Mouse (Mus musculus): Measurements from ENCODE around the gene Gm17018. TPM values are rescaled to one million over a fixed set of nuclear protein-coding genes. Genes with fewer than 3 reads are reported as not detected.

Gm17018 gene
- 52.1 and 53.5 TPM in 2 replicates for polyA plus RNA-seq (2016; fragmentation: Nextera tagmentation; extraction: Ambion mirVana)

DNA sequence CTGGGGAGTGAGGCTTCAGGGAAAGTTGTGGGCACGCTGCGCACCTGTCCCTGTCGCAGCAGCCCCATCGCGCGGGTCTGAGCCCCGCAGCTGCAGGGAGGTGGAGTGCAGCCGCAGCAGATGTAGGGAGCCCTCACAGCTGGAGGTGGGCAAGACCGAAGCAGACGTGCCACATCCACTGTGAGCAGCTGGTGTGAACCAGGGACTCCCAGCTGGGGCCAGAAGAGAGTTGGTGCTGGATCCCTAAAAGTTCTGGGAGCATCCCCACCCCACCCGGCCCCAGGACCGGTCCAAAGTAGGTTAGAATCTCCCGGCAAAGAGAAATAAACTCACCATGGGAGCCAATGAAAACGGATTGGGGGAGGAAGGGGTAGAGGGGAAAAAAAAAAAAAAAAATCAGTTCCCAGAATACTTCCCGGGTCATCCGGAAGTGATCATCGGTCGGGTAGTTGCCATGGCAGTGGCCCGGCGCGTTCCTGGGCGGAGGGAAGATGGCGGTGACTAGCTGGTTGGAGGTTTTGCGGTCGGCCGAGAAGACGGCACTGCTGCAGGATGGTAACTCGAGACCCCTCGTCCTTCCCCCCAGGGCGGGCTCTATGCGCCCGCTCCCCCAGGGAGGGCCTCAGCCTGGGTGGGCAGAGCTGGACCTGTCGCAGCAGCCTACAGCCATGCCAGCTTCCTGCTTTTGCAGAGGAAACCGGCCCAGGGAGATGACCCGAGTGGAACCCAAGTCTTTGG lies at the start of gene Gm17018, which contains the start of gene Poll:
Gene Gm17018, plus strand, starts transcription at position 463 of the 738 bp plus-strand sequence.
Gene Poll, minus strand, starts transcription at position 379 of the 738 bp plus-strand sequence.
- Histone ChIP-seq H3K9me3 (no peaks in the 10 kb centered on the region), H3K36me3 (replicated peaks) (peaks cover 23% of the 10 kb centered on the region), H3K27me3 (ENCODE audit: poor library complexity, severe bottlenecking) (peaks cover 22% of the 10 kb centered on the region), H3K4me3 (peak within 1 kb of the TSS; percentile 88), H3K27ac (peak within 1 kb of the TSS; percentile 90), H3K4me1 (peaks cover 35% of the 10 kb centered on the region)
- under 1% methylated on average over 35 of the region's 35 CpGs for WGBS
- peak; percentile 89 for DNase-seq (ENCODE audit: extremely low spot score, low spot score)

DNA sequence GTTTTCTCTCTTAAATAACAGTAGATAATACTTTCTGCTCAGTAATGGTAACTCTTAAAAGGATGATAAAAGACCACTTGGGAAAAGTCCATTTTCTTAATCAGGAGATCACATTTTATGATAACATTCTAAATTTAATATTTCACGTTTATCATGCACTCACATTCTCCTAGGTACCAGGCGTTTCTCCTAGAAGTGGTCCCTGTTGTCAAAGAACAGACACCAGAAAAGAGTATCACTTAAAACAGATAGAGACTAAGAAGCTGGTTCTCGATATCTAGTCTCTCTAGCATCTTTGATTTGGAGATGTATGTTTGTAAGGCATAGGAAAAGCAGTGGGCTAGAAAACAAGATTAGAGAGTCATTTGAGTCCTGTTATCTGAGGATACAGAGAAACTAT lies 49.7 kb upstream of the Gm17018 start:
- Histone ChIP-seq H3K9me3 (no peaks in the 10 kb centered on the region), H3K27me3 (ENCODE audit: poor library complexity, severe bottlenecking) (no peaks in the 10 kb centered on the region), H3K4me1 (no peaks in the 10 kb centered on the region), H3K4me3 (no peak overlapping the region), H3K36me3 (replicated peaks) (peaks cover 25% of the 10 kb centered on the region), H3K27ac (no peak overlapping the region)
- 82% methylated on average over 3 of the region's 3 CpGs for WGBS
- DNase-seq (ENCODE audit: extremely low spot score, low spot score), result no peak

DNA sequence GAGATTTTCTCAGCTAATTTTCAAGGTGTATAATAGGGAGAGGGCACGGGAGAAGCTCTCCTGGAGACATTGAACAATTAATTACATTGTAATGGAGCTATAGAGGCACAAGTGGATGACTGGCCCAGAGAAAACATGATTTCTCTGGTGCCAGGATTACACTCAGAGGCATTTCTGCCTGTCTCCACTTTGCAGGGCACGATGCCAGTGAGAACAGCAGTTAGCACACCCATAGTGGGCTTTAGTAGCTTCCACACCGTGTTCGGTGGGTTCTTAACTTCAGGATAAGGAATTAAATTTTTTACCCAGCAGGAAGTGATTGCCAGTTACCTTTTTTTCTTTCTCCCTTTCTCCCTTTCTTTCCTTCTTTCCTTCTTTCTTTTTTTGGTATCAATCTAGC lies 49.0 kb upstream of the Gm17018 start:
- Histone ChIP-seq H3K4me1 (no peaks in the 10 kb centered on the region), H3K9me3 (no peaks in the 10 kb centered on the region), H3K27me3 (ENCODE audit: poor library complexity, severe bottlenecking) (no peaks in the 10 kb centered on the region), H3K27ac (no peak overlapping the region), H3K4me3 (no peak overlapping the region), H3K36me3 (replicated peaks) (peaks cover 32% of the 10 kb centered on the region)
- DNase-seq (ENCODE audit: extremely low spot score, low spot score), result no peak
- WGBS, result 90% methylated on average over 4 of the region's 4 CpGs

DNA sequence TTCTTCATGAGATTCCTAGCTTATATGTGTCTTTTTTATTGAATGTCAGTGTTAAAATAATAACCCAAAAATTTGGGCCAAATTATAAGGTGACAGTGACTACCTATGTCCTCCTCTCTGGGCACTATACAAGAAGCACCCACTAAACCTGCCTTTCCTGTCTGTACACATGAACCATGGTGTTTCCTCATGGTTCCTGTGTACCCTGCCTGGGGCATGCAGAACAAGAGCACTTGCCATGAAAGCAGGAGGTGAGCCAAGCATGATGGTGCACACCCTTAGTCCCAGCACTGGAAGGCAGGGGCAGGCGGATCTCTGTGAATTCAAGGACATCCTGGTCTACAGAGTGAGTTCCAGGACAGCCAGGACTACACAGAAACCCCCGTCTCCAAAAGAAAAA lies 45.1 kb upstream of the Gm17018 start:
- Histone ChIP-seq H3K4me3 (no peak overlapping the region), H3K27me3 (ENCODE audit: poor library complexity, severe bottlenecking) (no peaks in the 10 kb centered on the region), H3K36me3 (replicated peaks) (peaks cover 60% of the 10 kb centered on the region), H3K4me1 (no peaks in the 10 kb centered on the region), H3K9me3 (no peaks in the 10 kb centered on the region), H3K27ac (no peak overlapping the region)
- no peak for DNase-seq (ENCODE audit: extremely low spot score, low spot score)
- 87% methylated on average over 2 of the region's 2 CpGs for WGBS

DNA sequence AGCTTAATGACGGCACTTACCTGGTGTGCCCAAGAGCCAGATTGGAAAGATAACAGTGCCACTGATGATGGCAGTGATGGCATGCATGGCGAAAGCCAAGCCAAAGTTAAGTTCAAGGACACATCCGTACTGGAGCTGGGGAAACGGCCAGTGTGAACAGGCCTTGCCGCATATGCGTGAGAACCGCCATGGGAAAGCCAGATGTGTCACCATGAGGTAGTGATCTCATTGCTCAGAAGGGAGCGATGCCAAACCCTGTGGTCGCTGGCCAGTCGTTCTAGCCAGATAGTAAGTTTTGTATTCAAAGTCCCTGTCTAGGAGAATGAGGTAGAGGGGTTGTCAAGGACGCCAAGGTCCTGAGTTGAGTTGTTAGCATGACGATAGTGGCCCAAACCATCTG lies 44.2 kb upstream of the Gm17018 start:
- Histone ChIP-seq H3K9me3 (no peaks in the 10 kb centered on the region), H3K4me3 (no peak overlapping the region), H3K27ac (no peak overlapping the region), H3K36me3 (replicated peaks) (peaks cover 68% of the 10 kb centered on the region), H3K27me3 (ENCODE audit: poor library complexity, severe bottlenecking) (no peaks in the 10 kb centered on the region), H3K4me1 (no peaks in the 10 kb centered on the region)
- whole genome bisulfite sequencing, result 96% methylated on average over 12 of the region's 12 CpGs
- DNase-seq (ENCODE audit: extremely low spot score, low spot score), result no peak

DNA sequence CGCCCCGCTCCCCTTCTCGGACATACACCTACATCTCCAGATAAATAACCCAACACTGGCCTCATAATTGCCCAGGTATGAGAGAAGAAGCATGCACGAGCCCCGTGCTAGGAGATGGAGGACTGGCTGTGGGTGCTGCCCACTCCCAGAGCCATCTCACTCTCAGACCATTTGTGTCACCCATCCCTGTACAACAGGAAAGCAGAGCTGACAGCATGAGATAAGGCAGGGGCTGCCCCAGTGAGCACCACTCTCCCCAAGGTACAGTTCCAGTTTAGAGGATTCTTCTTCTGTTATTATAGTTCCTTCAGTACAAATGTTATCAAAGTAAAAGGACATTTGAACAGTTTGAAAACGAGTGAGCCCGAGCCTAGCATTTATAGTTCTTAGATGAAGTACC lies 33.0 kb upstream of the Gm17018 start:
- Histone ChIP-seq H3K4me1 (0 out of 2 replicates have a peak, but pooled peaks cover 5% of the 10 kb centered on the region), H3K27me3 (ENCODE audit: poor library complexity, severe bottlenecking) (no peaks in the 10 kb centered on the region), H3K4me3 (no peak overlapping the region), H3K27ac (no peak overlapping the region), H3K36me3 (replicated peaks) (peaks cover 62% of the 10 kb centered on the region), H3K9me3 (no peaks in the 10 kb centered on the region)
- 93% methylated on average over 7 of the region's 7 CpGs for WGBS
- DNase-seq (ENCODE audit: extremely low spot score, low spot score), result no peak

DNA sequence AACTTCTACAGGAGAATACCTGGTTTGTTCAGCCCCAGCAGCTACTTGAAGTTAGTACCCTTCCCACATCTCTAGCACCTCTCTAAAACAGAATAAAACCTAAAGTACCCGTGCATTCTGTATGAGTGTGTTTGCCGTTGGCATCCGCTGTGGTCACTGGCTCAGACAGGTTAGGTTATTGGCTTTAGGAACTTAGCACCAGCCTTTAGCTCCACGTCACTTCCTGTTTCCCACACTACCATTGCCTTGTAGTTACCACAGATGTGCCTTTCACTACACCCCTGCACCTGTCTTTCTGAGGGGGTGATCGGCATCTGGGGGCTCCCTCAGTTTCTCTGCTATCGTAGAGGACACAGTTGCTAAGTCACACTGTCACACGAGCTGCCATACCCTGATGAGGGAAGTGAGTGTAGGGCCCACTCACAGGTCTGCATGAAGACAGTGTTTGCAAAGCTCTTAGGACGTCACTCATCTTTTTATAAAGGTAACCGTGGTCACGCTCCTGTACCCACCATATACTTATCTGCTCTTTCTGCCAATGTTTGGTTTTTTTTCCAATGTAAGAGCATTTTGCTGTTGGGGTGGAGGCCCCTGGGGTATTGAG lies 32.4 kb upstream of the Gm17018 start:
- no peaks in the 10 kb centered on the region for H3K27me3 ChIP-seq (ENCODE audit: poor library complexity, severe bottlenecking)
- H3K4me1 ChIP-seq, result 0 out of 2 replicates have a peak, but pooled peaks cover 5% of the 10 kb centered on the region
- 96% methylated on average over 10 of the region's 10 CpGs for WGBS
- no peaks in the 10 kb centered on the region for H3K9me3 ChIP-seq
- no peak for DNase-seq (ENCODE audit: extremely low spot score, low spot score)
- peaks cover 57% of the 10 kb centered on the region for H3K36me3 ChIP-seq (replicated peaks)
- H3K27ac ChIP-seq, result no peak overlapping the region
- H3K4me3 ChIP-seq, result no peak overlapping the region

DNA sequence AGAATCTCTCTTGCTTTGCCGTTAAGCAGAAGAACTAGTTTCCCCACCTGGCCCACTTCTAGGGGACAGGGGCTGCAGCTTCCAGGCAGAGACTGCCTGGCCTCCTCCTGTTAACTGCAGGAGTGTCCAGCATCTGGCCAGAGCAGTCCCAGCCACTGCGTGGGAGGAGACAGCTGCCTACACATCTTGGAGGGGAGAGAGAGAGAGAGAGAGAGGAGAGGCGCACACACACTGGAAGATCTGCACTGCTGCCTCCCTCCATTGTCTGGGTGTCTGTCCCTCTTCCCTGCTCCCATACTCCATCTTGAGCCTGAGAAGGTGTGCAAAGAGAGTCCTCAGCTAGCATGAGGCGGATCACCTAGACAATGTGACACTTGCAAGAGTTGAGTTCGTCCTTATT lies 31.1 kb upstream of the Gm17018 start:
- H3K27ac ChIP-seq, result no peak overlapping the region
- no peak overlapping the region for H3K4me3 ChIP-seq
- H3K27me3 ChIP-seq (ENCODE audit: poor library complexity, severe bottlenecking), result 0 out of 2 replicates have a peak, but pooled peaks cover 4% of the 10 kb centered on the region
- peaks cover 10% of the 10 kb centered on the region for H3K4me1 ChIP-seq
- WGBS, result 83% methylated on average over 5 of the region's 5 CpGs
- no peaks in the 10 kb centered on the region for H3K9me3 ChIP-seq
- peaks cover 46% of the 10 kb centered on the region for H3K36me3 ChIP-seq (replicated peaks)
- no peak for DNase-seq (ENCODE audit: extremely low spot score, low spot score)

DNA sequence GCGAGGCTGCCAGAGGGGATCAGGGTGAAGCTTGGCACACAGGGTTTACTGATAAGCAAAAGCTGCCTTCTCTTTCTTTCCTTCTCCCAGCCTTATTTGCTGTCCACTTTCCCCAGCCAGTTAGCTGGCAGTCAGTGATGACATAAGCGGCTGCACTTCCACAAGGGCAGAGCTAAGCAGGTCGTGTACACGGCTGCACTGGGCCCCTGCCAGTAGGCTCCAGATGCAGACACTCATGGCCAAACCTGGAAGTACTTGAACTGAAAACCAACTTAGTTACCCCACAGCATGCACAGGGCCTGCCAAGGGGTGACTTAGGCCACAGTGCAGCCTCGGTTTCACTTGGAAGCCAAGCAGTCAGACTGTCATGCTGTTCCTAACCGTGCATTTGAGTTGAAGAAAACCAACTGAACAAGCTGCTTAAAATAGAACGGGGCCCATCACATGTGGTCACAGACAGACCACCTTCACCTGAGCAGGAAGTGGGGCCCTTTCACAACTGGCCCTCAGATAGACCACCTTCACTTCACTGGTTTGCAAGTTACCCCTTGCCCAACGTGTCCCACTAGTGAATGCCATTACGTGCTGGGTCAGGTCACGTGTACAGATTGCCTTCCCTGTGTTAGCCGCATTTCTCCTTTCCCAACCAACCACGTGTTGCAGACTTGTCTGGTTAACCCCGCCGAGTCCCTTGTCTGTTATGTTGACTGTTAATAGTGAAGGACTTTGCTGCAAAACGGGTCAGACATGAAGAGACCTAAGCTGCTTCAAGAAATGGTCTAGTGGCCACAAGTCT lies 30.0 kb upstream of the Gm17018 start:
- no peaks in the 10 kb centered on the region for H3K9me3 ChIP-seq
- 87% methylated on average over 15 of the region's 15 CpGs for WGBS
- H3K4me1 ChIP-seq, result peaks cover 21% of the 10 kb centered on the region
- H3K4me3 ChIP-seq, result no peak overlapping the region
- no peak for DNase-seq (ENCODE audit: extremely low spot score, low spot score)
- H3K27ac ChIP-seq, result no peak overlapping the region
- H3K27me3 ChIP-seq (ENCODE audit: poor library complexity, severe bottlenecking), result peaks cover 14% of the 10 kb centered on the region
- H3K36me3 ChIP-seq (replicated peaks), result peaks cover 42% of the 10 kb centered on the region

DNA sequence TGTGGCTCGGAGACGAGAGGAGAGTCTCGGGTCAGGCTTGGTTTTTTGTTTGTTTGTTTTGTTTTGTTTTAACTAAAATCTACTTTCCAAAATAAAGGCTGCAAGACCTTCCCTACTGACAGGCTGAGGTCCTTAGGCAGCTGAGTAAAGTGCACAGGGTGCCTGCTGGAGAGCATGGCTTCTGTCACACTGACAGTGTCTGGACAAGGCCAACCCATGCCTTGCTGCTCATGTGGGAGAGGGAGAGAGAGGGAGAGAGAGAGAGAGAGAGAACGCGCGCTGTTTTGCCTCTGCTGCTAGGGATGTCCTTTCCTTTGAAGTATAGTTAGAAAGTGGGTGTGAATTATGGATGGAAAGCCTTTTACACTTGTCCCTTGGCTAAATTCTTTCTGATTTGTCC lies 28.9 kb upstream of the Gm17018 start:
- no peak for DNase-seq (ENCODE audit: extremely low spot score, low spot score)

DNA sequence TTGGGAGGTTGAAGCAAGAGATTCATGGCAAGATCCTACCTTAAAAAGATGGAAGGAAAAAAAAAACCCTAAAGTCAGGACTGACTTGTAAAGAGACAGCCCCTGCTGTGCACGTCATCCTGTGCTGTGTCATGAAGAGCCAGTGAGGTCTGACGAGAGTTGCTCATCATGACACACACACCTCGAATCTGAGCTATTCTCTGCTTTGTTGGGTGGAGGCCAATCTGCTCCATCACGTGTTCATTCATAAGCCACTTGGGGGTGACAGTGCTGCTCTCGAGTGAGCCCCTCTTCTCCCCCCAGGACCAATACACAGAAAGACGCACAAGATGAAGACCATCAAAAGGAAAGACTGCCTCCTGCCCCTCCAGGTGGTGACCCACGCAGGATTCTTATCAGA lies 26.8 kb upstream of the Gm17018 start:
- no peak overlapping the region for H3K4me3 ChIP-seq
- no peak for DNase-seq (ENCODE audit: extremely low spot score, low spot score)
- H3K9me3 ChIP-seq, result no peaks in the 10 kb centered on the region
- H3K27me3 ChIP-seq (ENCODE audit: poor library complexity, severe bottlenecking), result peaks cover 42% of the 10 kb centered on the region
- peaks cover 21% of the 10 kb centered on the region for H3K36me3 ChIP-seq (replicated peaks)
- no peak overlapping the region for H3K27ac ChIP-seq
- WGBS, result 83% methylated on average over 7 of the region's 7 CpGs
- H3K4me1 ChIP-seq, result peaks cover 26% of the 10 kb centered on the region

More for the DNA sequence above, 28.9 kb upstream of the Gm17018 start:
- Histone ChIP-seq H3K27ac (no peak overlapping the region), H3K27me3 (ENCODE audit: poor library complexity, severe bottlenecking) (peaks cover 26% of the 10 kb centered on the region), H3K36me3 (replicated peaks) (peaks cover 41% of the 10 kb centered on the region), H3K4me3 (no peak overlapping the region), H3K4me1 (peaks cover 26% of the 10 kb centered on the region), H3K9me3 (no peaks in the 10 kb centered on the region)
- WGBS, result 76% methylated on average over 6 of the region's 6 CpGs

DNA sequence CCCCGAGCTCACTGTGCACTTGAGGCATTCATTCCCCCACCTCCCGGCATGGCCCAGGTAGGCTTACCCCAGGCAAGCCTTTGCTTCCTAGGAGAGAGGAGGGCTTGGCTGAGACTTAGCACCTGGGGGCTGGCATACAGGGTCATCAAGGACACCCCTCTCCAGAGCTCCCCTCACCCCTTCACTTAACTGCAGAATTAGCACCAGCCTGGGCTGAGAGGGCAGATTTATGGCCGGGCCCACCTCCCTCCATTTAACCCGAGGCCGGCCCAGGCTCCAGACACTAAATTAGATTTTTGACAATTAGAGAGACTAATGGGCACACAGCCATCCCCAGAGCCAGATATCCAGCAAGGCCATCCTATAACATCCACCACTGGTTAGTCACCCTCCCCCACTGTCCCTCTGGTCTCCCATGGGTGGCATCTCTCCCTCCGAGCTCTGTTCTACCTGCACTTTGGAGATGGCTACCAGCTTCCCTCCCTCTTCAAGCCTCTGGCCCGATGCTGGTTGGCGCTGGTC lies 25.1 kb upstream of the Gm17018 start:
- no peak overlapping the region for H3K4me3 ChIP-seq
- peaks cover 58% of the 10 kb centered on the region for H3K27me3 ChIP-seq (ENCODE audit: poor library complexity, severe bottlenecking)
- 88% methylated on average over 8 of the region's 8 CpGs for WGBS

More for the DNA sequence above, 25.1 kb upstream of the Gm17018 start:
- H3K9me3 ChIP-seq, result no peaks in the 10 kb centered on the region
- DNase-seq (ENCODE audit: extremely low spot score, low spot score), result no peak
- H3K36me3 ChIP-seq (replicated peaks), result peaks cover 4% of the 10 kb centered on the region; the same call in 1 of the 2 replicates
- no peak overlapping the region for H3K27ac ChIP-seq
- H3K4me1 ChIP-seq, result peaks cover 26% of the 10 kb centered on the region
